10 mouse cellular contexts compared by ENCODE assay signal in genomic region chr8:121903977-121904376, GRCm38 (mm10). TPM values are rescaled to one million over a fixed set of nuclear protein-coding genes. Genes with fewer than 3 reads are reported as not detected.
DNase-seq lines count a peak whose midpoint lies in the region; ATAC-seq and TF ChIP-seq lines count a peak whose summit lies in the region.
"Had no signal": no experiment of that assay in that cellular context is flagged by ENCODE, and none has a peak within 500 bp of the region (broad histone marks: within the 10 kb centered on the region; RNA-seq: fewer than 3 reads in every experiment).

No protein-coding gene starts in this region.

- no peak overlapping the region for H3K27ac ChIP-seq in midbrain, embryonic 11.5 days (ENCODE audit: low read depth, low read length)
- H3K27ac ChIP-seq in midbrain, embryonic 15.5 days = no peak overlapping the region
- H3K27ac ChIP-seq in forebrain, postnatal 0 days (ENCODE audit: low read depth, low read length) = no peak overlapping the region
- no peak overlapping the region for H3K27ac ChIP-seq in stomach, embryonic 16.5 days (ENCODE audit: low read length)

- DNase-seq in cerebellum, postnatal 4 days (ENCODE audit: low spot score in 2 of 2) = no peak
- DNase-seq in midbrain, embryonic 11.5 days (ENCODE audit: low spot score, missing footprints) = peak; percentile 64
- no peak for DNase-seq in forebrain, postnatal 0 days
- DNase-seq in spleen, postnatal 10 days (ENCODE audit: low spot score in 2 of 2) = no peak
- DNase-seq: heart, adult 18-20 months; kidney, postnatal 10 days had no signal

- peaks cover 27% of the 10 kb centered on the region for H3K4me1 ChIP-seq in midbrain, embryonic 11.5 days (ENCODE audit: control insufficient read depth, insufficient read depth, low read length)
- peaks cover 37% of the 10 kb centered on the region for H3K4me1 ChIP-seq in midbrain, embryonic 15.5 days
- H3K4me1 ChIP-seq in forebrain, postnatal 0 days (ENCODE audit: insufficient read depth) = peaks cover 14% of the 10 kb centered on the region
- peaks cover 41% of the 10 kb centered on the region for H3K4me1 ChIP-seq in stomach, embryonic 16.5 days (ENCODE audit: control insufficient read depth, insufficient read depth, low read length)

- H3K9ac ChIP-seq in midbrain, embryonic 11.5 days (ENCODE audit: low read length) = no peak overlapping the region
- H3K9ac ChIP-seq in midbrain, embryonic 15.5 days = no peak overlapping the region; the same call in 1 of the 2 replicates
- no peak overlapping the region for H3K9ac ChIP-seq in forebrain, postnatal 0 days
- H3K9ac ChIP-seq in stomach, embryonic 16.5 days (ENCODE audit: low read length) = peak overlapping the region; percentile 34; the same call in 1 of the 2 replicates

- H3K4me2 ChIP-seq in midbrain, embryonic 11.5 days = no peak overlapping the region
- no peak overlapping the region for H3K4me2 ChIP-seq in midbrain, embryonic 15.5 days
- 0 out of 2 replicates have a peak overlapping the region, but pooled peaks have one; percentile 23 for H3K4me2 ChIP-seq in forebrain, postnatal 0 days (ENCODE audit: low read depth)
- no peak overlapping the region for H3K4me2 ChIP-seq in stomach, embryonic 16.5 days (ENCODE audit: low read depth, low read length)

- WGBS in midbrain, embryonic 11.5 days = 71% methylated on average over 6 of the region's 6 CpGs
- 67% methylated on average over 6 of the region's 6 CpGs for WGBS in midbrain, embryonic 15.5 days
- WGBS in forebrain, postnatal 0 days = 68% methylated on average over 6 of the region's 6 CpGs
- 58% methylated on average over 6 of the region's 6 CpGs for WGBS in stomach, embryonic 16.5 days

- no peaks in the 10 kb centered on the region for H3K9me3 ChIP-seq in midbrain, embryonic 11.5 days (ENCODE audit: control insufficient read depth, low read length)
- H3K9me3 ChIP-seq in midbrain, embryonic 15.5 days = no peaks in the 10 kb centered on the region
- no peaks in the 10 kb centered on the region for H3K9me3 ChIP-seq in forebrain, postnatal 0 days (ENCODE audit: low read length)
- H3K9me3 ChIP-seq in stomach, embryonic 16.5 days (replicated peaks; ENCODE audit: control insufficient read depth, low read length) = no peaks in the 10 kb centered on the region

- 0 out of 2 replicates have a peak, but pooled peaks have one; percentile 41 for ATAC-seq in cerebellum, adult (ENCODE audit: insufficient number of reproducible peaks, low FRiP score, low TSS enrichment)
- ATAC-seq in midbrain, embryonic 11.5 days (ENCODE audit: low FRiP score) = no peak
- ATAC-seq in midbrain, embryonic 15.5 days (replicated peaks) = no peak
- no peak for ATAC-seq in forebrain, postnatal 0 days
- no peak for ATAC-seq in stomach, embryonic 16.5 days (ENCODE audit: insufficient read depth, low FRiP score)
- ATAC-seq in megakaryocyte progenitor cell, adult 5-6 weeks (replicated peaks; ENCODE audit: poor library complexity) = no peak

- TF ChIP-seq CTCF in forebrain, postnatal 0 days (IDR thresholded peaks at IDR 0.05; ENCODE audit: low read depth) = no peak

- no peak overlapping the region for H3K4me3 ChIP-seq in midbrain, embryonic 11.5 days (ENCODE audit: low read depth, low read length)
- no peak overlapping the region for H3K4me3 ChIP-seq in midbrain, embryonic 15.5 days
- peak overlapping the region; percentile 2; the same call in 1 of the 2 replicates for H3K4me3 ChIP-seq in forebrain, postnatal 0 days (ENCODE audit: low read depth, low read length)
- no peak overlapping the region for H3K4me3 ChIP-seq in stomach, embryonic 16.5 days (replicated peaks; ENCODE audit: low read length)

- H3K27me3 ChIP-seq in midbrain, embryonic 11.5 days (ENCODE audit: control insufficient read depth, insufficient read depth, low read length) = peaks cover 3% of the 10 kb centered on the region; the same call in 1 of the 2 replicates
- H3K27me3 ChIP-seq in midbrain, embryonic 15.5 days (replicated peaks) = peaks cover 7% of the 10 kb centered on the region; the same call in 1 of the 2 replicates
- no peaks in the 10 kb centered on the region for H3K27me3 ChIP-seq in forebrain, postnatal 0 days (ENCODE audit: insufficient read depth, low read length)
- no peaks in the 10 kb centered on the region for H3K27me3 ChIP-seq in stomach, embryonic 16.5 days (ENCODE audit: control insufficient read depth, insufficient read depth, low read length)

- no peaks in the 10 kb centered on the region for H3K36me3 ChIP-seq in midbrain, embryonic 11.5 days (ENCODE audit: control insufficient read depth, insufficient read depth, low read length)
- H3K36me3 ChIP-seq in midbrain, embryonic 15.5 days (replicated peaks) = no peaks in the 10 kb centered on the region
- H3K36me3 ChIP-seq in forebrain, postnatal 0 days (ENCODE audit: insufficient read depth) = no peaks in the 10 kb centered on the region
- H3K36me3 ChIP-seq in stomach, embryonic 16.5 days (ENCODE audit: control insufficient read depth, insufficient read depth, low read length) = no peaks in the 10 kb centered on the region

RNA-seq across cellular contexts. Expression of gene Slc7a5, which starts 3.5 kb away (rescaled TPM):
- 34.9 and 36.5 TPM in 2 replicates for polyA plus RNA-seq in midbrain, embryonic 11.5 days (2014; fragmentation: Nextera tagmentation; extraction: Ambion mirVana)
- polyA plus RNA-seq in midbrain, embryonic 15.5 days (2015; fragmentation: Nextera tagmentation; extraction: Ambion mirVana) = 55.5 and 58.3 TPM in 2 replicates
- 58.1 and 99.4 TPM in 2 replicates for total RNA-seq in forebrain, postnatal 0 days (2014; rRNA removed)
- 64.7 and 67.9 TPM in 2 replicates for polyA plus RNA-seq in forebrain, postnatal 0 days (2015; fragmentation: Nextera tagmentation; extraction: Ambion mirVana)
- 19.8 and 20.0 TPM in 2 replicates for polyA plus RNA-seq in stomach, embryonic 16.5 days (2015; fragmentation: Nextera tagmentation; extraction: Ambion mirVana)
- 46.4 and 57.5 TPM in 2 replicates for total RNA-seq in megakaryocyte progenitor cell, adult 5-6 weeks (2015)
- 25.8 and 31.7 TPM in 2 replicates for total RNA-seq in megakaryocyte progenitor cell, adult 5-6 weeks (2017)

RNA-seq across cellular contexts. Expression of gene Car5a, which starts 40.7 kb away (rescaled TPM):
- polyA plus RNA-seq in midbrain, embryonic 11.5 days (2014; fragmentation: Nextera tagmentation; extraction: Ambion mirVana) = 0.14 TPM in 1 of 2 replicates, not detected in the other
- 0.36 and 0.41 TPM in 2 replicates for polyA plus RNA-seq in midbrain, embryonic 15.5 days (2015; fragmentation: Nextera tagmentation; extraction: Ambion mirVana)
- total RNA-seq in forebrain, postnatal 0 days (2014; rRNA removed) = 0.23 TPM in 1 of 2 replicates, not detected in the other
- 0.48 and 0.52 TPM in 2 replicates for polyA plus RNA-seq in forebrain, postnatal 0 days (2015; fragmentation: Nextera tagmentation; extraction: Ambion mirVana)
- 0.19 and 0.40 TPM in 2 replicates for polyA plus RNA-seq in stomach, embryonic 16.5 days (2015; fragmentation: Nextera tagmentation; extraction: Ambion mirVana)
- not detected in 2 replicates for total RNA-seq in megakaryocyte progenitor cell, adult 5-6 weeks (2015)
- not detected in 2 replicates for total RNA-seq in megakaryocyte progenitor cell, adult 5-6 weeks (2017)
- total RNA-seq: heart, adult 18-20 months had no signal

RNA-seq across cellular contexts. Expression of gene Banp, which starts 45.6 kb away (rescaled TPM):
- 48.8 and 53.4 TPM in 2 replicates for polyA plus RNA-seq in midbrain, embryonic 11.5 days (2014; fragmentation: Nextera tagmentation; extraction: Ambion mirVana)
- polyA plus RNA-seq in midbrain, embryonic 15.5 days (2015; fragmentation: Nextera tagmentation; extraction: Ambion mirVana) = 54.6 and 61.9 TPM in 2 replicates
- total RNA-seq in forebrain, postnatal 0 days (2014; rRNA removed) = 37.9 and 44.1 TPM in 2 replicates
- 29.3 and 30.0 TPM in 2 replicates for polyA plus RNA-seq in forebrain, postnatal 0 days (2015; fragmentation: Nextera tagmentation; extraction: Ambion mirVana)
- 35.9 and 36.4 TPM in 2 replicates for polyA plus RNA-seq in stomach, embryonic 16.5 days (2015; fragmentation: Nextera tagmentation; extraction: Ambion mirVana)
- 7.5 and 9.0 TPM in 2 replicates for total RNA-seq in megakaryocyte progenitor cell, adult 5-6 weeks (2015)
- 21.8 and 41.2 TPM in 2 replicates for total RNA-seq in megakaryocyte progenitor cell, adult 5-6 weeks (2017)
